Mouse (Mus musculus) lung, postnatal 14 days (tissue): ENCODE results near the gene Stag2.

ENCODE experiments used
- DNase-seq: peaks from one replicate; pipeline ENCODE4 v3.0.0; 2021

Stag2 gene

DNA sequence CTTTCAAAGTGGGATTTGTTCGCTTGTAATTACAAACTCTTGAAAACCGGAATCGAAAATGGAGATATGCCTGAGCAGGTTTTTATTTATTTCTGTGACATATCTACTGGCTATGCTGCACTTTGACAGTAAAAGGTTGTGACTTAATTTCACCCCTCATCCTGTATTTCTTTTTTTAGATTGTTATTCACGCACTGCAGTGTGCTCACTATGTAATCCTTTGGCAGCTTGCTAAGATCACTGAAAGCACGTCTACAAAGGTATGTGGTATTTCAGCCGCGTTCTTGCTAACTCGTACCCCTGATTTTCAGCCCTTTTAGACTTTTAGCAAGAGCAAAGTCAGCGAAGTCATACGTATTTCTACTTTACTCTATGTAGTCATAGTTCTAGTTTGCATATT is 101.2 kb downstream of the Stag2 start:
- no peak for DNase-seq

GRCm38 (mm10) chrX:42272713-42273112 is 123.6 kb downstream of the Stag2 start:
- DNase-seq = no peak

GRCm38 (mm10) chrX:42290215-42290614 is 141.1 kb downstream of the Stag2 start:
- DNase-seq = no peak

DNA sequence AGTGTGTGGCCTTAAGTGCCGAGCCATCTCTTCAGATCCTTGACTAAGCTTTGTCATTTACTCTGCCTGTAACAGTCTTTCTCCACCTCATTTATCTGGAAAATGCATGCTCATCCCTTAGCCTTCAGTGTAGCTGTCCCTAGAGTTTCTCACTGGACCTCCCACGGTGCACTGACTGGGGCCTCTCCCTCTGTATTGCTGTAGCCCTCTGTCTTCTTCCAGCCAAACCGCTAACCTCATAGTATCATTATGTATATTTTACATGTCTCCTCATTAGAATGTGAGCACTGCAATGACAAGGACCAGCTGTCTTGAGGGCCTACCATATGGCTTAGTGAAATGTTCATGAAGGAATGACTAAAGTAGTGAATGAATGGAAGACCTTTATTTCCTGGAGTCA is 166.1 kb downstream of the Stag2 start:
- DNase-seq = no peak

DNA sequence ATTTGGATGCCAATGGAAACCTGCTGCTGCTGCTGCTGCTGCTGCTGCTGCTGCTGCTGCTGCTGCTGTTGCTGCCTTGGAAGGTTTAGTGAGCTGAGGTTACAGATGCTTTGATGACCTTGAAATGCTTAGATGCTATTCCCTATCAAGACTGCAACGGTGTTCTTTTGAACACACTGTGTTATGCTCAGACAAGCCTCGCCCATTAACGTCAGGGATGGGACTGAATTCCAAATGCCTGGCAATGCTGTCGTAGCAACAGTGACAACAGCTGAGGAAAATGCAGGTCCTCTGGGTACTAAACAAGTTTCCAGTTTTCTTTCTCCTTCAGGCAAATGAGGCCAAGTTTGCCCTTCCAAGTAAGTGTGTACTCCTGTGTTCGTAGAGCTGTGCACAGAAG is 171.3 kb downstream of the Stag2 start:
- DNase-seq = no peak

GRCm38 (mm10) chrX:42321200-42321773 is 172.2 kb downstream of the Stag2 start:
- no peak for DNase-seq

GRCm38 (mm10) chrX:42324848-42325247 is 175.7 kb downstream of the Stag2 start:
- DNase-seq = no peak
